Mouse (Mus musculus) cortical plate, adult 2 months (tissue): ENCODE measurements around the gene Tcf3.

Source experiments
- CTCF ChIP-seq: fragments of 200-500 bp; IDR thresholded peaks from 2 replicates; pipeline ENCODE4 v1.5.1; 2011; ENCODE audit warnings: mild to moderate bottlenecking, control low read depth, low read length; ENCODE audit not compliant: insufficient read depth; ENCODE audit errors: extremely low read depth
- POLR2A ChIP-seq: fragments of 200-500 bp; IDR thresholded peaks from 2 replicates; pipeline ENCODE4 v1.6.1; 2011; ENCODE audit warnings: mild to moderate bottlenecking, low read length, control low read depth; ENCODE audit not compliant: insufficient read depth; ENCODE audit errors: extremely low read depth

DNA sequence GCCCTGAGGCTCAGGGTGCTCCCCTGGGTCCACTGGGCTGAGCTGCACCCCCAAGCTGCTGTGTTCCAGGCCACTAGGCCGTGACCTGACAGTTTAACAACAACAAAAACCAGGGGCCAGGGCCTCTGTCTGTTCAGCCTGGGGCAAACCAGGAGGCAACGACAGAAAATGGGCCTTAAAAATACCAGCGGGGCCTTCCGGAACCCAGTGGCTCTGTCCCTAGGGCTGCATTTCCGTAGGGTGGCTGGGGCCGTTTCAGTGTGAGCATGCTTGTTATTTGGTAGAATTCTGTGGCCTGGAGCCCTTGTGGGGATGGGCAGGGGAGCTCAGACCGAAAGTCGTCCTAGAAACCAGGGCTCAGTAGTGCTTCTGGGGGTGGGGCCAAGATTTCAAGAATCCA is 3.6 kb downstream of the Tcf3 start:
- TF ChIP-seq CTCF (no peak), POLR2A (no peak)
